Mouse (Mus musculus) bone marrow macrophage, adult 2 months (primary cell): ENCODE measurements around the gene Ppia.

ENCODE experiments used
- CTCF ChIP-seq: IDR thresholded peaks from 2 replicates; pipeline ENCODE4 v1.5.1; 2012; ENCODE audit warnings: low read depth, mild to moderate bottlenecking, low read length, moderate library complexity
- POLR2A ChIP-seq: IDR thresholded peaks from 2 replicates; pipeline ENCODE4 v1.6.1; 2012; ENCODE audit warnings: mild to moderate bottlenecking, low read depth, low read length, borderline replicate concordance

DNA sequence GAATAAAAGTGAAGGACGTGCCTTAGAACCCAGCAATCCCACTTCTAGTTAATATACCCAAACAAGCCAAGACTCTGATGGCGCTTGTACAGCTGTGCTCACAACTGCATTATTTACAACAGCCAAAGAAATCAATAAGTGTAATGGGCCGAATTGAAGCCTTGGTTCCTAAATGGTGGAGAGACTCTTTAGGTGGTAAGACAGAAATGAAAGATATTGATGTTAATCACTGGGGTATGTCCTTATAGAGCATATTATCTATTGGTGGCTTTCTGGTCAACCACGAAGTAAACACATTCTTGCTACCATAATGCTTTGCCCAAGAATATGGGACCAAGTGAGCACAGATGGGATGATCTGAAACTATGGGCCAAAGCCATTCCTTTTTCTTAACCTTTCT is 24.9 kb downstream of the Ppia start:
- TF ChIP-seq CTCF = no peak
- no peak for TF ChIP-seq POLR2A
